Mouse (Mus musculus): Measurements from ENCODE around the gene Klf1. TPM values are rescaled to one million over a fixed set of nuclear protein-coding genes. Genes with fewer than 3 reads are reported as not detected.

Klf1 gene
- polyA plus RNA-seq, 1 experiment from 2014 or later = 149 TPM

DNA sequence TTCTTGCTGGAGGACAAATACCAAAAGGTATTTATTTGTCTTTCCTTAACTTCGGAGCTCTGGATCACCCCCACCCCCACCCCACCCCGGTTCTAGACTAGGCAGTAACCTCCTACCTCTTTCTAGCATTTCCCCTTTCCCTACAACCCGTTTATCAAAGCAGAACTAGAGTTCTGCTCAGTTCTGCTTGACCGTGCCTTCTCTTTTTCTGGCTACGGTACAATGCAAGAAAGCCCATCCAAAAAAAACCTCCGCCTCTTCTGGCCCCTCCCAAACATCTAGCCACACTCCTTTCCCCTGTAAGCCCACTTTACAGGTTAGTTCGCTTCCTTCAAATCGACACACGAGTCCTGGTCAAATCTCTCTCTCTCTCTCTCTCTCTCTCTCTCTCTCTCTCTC, 11.8 kb downstream of the Klf1 start:
- H3K4me3 ChIP-seq (ENCODE audit: low read depth, low read length) = peak overlapping the region; percentile 35
- H3K4me2 ChIP-seq (ENCODE audit: low read depth, low read length) = peak overlapping the region; percentile 81
- H3K9me3 ChIP-seq (ENCODE audit: low read length) = no peaks in the 10 kb centered on the region
- peaks cover 28% of the 10 kb centered on the region for H3K4me1 ChIP-seq (ENCODE audit: insufficient read depth)
- no peak for ATAC-seq
- WGBS (ENCODE audit: insufficient replicate concordance) = 8% methylated on average over 9 of the region's 9 CpGs
- no peak for DNase-seq
- H3K9ac ChIP-seq (replicated peaks) = peak overlapping the region; percentile 50; the same call in 1 of the 2 replicates
- peaks cover 21% of the 10 kb centered on the region for H3K27me3 ChIP-seq (ENCODE audit: insufficient read depth, low read length)
- TF ChIP-seq CTCF (IDR thresholded peaks at IDR 0.05; ENCODE audit: low read depth) (no peak), EP300 (IDR thresholded peaks at IDR 0.05; ENCODE audit: low read depth) (no peak)
- peak overlapping the region; percentile 13; the same call in 1 of the 2 replicates for H3K27ac ChIP-seq (ENCODE audit: low read depth)
- H3K36me3 ChIP-seq (replicated peaks; ENCODE audit: insufficient read depth, low read length) = peaks cover 3% of the 10 kb centered on the region; the same call in 1 of the 2 replicates

DNA sequence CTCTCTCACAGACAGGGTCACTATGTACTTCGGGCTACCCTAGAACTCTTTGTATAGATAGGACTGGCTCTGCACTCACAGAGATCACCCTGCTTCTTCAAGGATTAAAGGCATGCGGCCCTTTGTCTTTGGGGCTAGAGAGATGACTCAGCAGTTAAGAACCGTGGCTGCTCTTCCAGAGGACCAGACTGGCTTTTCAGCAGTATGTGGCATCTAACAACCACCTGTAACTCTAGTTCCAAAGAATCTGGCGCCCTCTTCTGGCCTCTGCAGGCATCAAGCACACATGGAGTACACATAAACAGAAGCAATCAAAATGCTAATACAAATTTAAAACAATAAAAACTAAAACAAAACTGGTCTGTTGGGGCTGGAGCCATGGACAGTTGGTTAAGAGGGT, 12.2 kb downstream of the Klf1 start:
- H3K4me1 ChIP-seq (ENCODE audit: insufficient read depth) = peaks cover 25% of the 10 kb centered on the region
- H3K9me3 ChIP-seq (ENCODE audit: low read length) = no peaks in the 10 kb centered on the region
- no peak overlapping the region for H3K4me3 ChIP-seq (ENCODE audit: low read depth, low read length)
- H3K27me3 ChIP-seq (ENCODE audit: insufficient read depth, low read length) = peaks cover 21% of the 10 kb centered on the region
- peak; percentile 74 for DNase-seq
- H3K4me2 ChIP-seq (ENCODE audit: low read depth, low read length) = peak overlapping the region; percentile 81
- H3K9ac ChIP-seq (replicated peaks) = no peak overlapping the region
- TF ChIP-seq CTCF (IDR thresholded peaks at IDR 0.05; ENCODE audit: low read depth) (peak; percentile 68), EP300 (IDR thresholded peaks at IDR 0.05; ENCODE audit: low read depth) (no peak)
- no peak for ATAC-seq
- WGBS (ENCODE audit: insufficient replicate concordance) = 34% methylated on average over 4 of the region's 4 CpGs
- H3K36me3 ChIP-seq (replicated peaks; ENCODE audit: insufficient read depth, low read length) = peaks cover 3% of the 10 kb centered on the region; the same call in 1 of the 2 replicates
- no peak overlapping the region for H3K27ac ChIP-seq (ENCODE audit: low read depth)

DNA sequence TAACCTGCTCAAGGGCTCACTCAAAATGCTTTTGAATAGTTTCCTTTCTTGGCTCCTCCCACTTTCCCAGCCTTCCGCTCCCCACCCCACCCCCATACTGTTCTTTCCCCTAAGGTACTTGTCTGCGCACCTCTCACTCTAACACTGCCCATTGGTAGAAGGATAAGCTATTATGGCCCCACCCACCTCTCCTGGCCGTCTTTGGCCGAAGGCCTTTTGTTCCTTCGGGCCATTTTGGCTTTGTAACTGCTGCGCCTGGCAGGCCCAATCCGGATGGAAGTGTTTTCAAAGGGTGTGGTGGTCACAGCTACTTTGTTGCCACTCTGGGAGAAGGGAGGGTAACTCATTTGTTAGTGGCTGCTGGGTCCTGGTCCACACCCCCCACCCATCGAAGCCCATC, 13.5 kb downstream of the Klf1 start:
- peaks cover 12% of the 10 kb centered on the region for H3K4me1 ChIP-seq (ENCODE audit: insufficient read depth)
- H3K4me2 ChIP-seq (ENCODE audit: low read depth, low read length) = no peak overlapping the region
- H3K9ac ChIP-seq (replicated peaks) = no peak overlapping the region
- TF ChIP-seq CTCF (IDR thresholded peaks at IDR 0.05; ENCODE audit: low read depth) (no peak), EP300 (IDR thresholded peaks at IDR 0.05; ENCODE audit: low read depth) (no peak)
- ATAC-seq (no peak), DNase-seq (no peak)
- no peaks in the 10 kb centered on the region for H3K9me3 ChIP-seq (ENCODE audit: low read length)
- peaks cover 21% of the 10 kb centered on the region for H3K27me3 ChIP-seq (ENCODE audit: insufficient read depth, low read length)
- no peaks in the 10 kb centered on the region; the same call in 1 of the 2 replicates for H3K36me3 ChIP-seq (replicated peaks; ENCODE audit: insufficient read depth, low read length)
- WGBS (ENCODE audit: insufficient replicate concordance) = 86% methylated on average over 8 of the region's 8 CpGs
- H3K4me3 ChIP-seq (ENCODE audit: low read depth, low read length) = no peak overlapping the region
- H3K27ac ChIP-seq (ENCODE audit: low read depth) = no peak overlapping the region

DNA sequence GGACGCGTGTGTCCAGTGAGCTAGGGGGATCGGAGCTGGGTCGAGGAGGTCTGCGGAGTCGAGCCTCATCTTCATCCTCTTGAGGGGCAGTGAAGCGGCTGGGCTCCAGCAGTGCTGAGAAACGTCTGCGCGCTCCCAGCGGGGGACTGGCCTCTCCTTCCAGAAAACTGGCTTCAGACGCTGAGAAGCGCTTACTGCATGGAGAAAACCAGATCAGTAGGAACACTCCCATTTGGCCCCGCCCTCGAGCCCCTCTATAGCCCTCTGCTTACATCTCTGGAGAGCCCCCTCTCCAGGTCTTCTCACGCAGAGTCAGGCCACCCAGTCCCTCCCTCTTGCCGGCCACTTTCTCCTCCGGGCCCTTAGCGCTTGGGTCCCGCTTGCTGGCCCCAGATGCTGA, 16.1 kb downstream of the Klf1 start:
- no peaks in the 10 kb centered on the region for H3K36me3 ChIP-seq (replicated peaks; ENCODE audit: insufficient read depth, low read length)
- H3K27me3 ChIP-seq (ENCODE audit: insufficient read depth, low read length) = peaks cover 8% of the 10 kb centered on the region
- TF ChIP-seq CTCF (IDR thresholded peaks at IDR 0.05; ENCODE audit: low read depth) = no peak
- DNase-seq = no peak
- no peaks in the 10 kb centered on the region for H3K9me3 ChIP-seq (ENCODE audit: low read length)
- no peak overlapping the region for H3K4me3 ChIP-seq (ENCODE audit: low read depth, low read length)
- no peak overlapping the region for H3K4me2 ChIP-seq (ENCODE audit: low read depth, low read length)
- no peak for ATAC-seq
- H3K9ac ChIP-seq (replicated peaks) = no peak overlapping the region
- H3K27ac ChIP-seq (ENCODE audit: low read depth) = no peak overlapping the region
- WGBS (ENCODE audit: insufficient replicate concordance) = 49% methylated on average over 20 of the region's 20 CpGs
- peaks cover 8% of the 10 kb centered on the region for H3K4me1 ChIP-seq (ENCODE audit: insufficient read depth)

DNA sequence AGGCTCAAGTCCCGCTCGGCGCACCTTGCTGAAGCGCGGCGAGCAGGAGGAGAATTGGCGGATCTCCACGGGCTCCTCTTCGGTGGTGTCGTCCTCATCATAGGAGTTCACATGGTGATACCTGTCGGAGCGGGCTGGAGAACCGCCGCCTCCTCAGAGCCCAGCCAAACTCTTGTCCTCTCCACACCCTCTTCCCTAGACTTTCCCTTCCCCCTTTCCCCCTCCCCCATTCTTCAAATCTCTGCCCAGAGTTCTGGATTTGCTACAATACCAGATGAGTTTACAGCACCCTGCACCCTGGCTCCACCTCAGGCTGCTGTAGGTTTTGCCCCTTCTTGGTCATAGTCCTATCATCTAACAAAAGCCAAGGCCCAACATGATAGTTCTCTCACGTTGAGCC, 16.9 kb downstream of the Klf1 start:
- DNase-seq = no peak
- WGBS (ENCODE audit: insufficient replicate concordance) = 88% methylated on average over 15 of the region's 15 CpGs
- ATAC-seq = no peak
- no peak overlapping the region for H3K9ac ChIP-seq (replicated peaks)
- no peak overlapping the region for H3K27ac ChIP-seq (ENCODE audit: low read depth)
- H3K4me2 ChIP-seq (ENCODE audit: low read depth, low read length) = no peak overlapping the region
- no peak overlapping the region for H3K4me3 ChIP-seq (ENCODE audit: low read depth, low read length)
- TF ChIP-seq EP300 (IDR thresholded peaks at IDR 0.05; ENCODE audit: low read depth) (no peak), CTCF (IDR thresholded peaks at IDR 0.05; ENCODE audit: low read depth) (no peak)
- H3K27me3 ChIP-seq (ENCODE audit: insufficient read depth, low read length) = peaks cover 4% of the 10 kb centered on the region; the same call in 1 of the 2 replicates
- H3K9me3 ChIP-seq (ENCODE audit: low read length) = no peaks in the 10 kb centered on the region
- peaks cover under 1% of the 10 kb centered on the region; the same call in 1 of the 2 replicates for H3K4me1 ChIP-seq (ENCODE audit: insufficient read depth)
- H3K36me3 ChIP-seq (replicated peaks; ENCODE audit: insufficient read depth, low read length) = no peaks in the 10 kb centered on the region

DNA sequence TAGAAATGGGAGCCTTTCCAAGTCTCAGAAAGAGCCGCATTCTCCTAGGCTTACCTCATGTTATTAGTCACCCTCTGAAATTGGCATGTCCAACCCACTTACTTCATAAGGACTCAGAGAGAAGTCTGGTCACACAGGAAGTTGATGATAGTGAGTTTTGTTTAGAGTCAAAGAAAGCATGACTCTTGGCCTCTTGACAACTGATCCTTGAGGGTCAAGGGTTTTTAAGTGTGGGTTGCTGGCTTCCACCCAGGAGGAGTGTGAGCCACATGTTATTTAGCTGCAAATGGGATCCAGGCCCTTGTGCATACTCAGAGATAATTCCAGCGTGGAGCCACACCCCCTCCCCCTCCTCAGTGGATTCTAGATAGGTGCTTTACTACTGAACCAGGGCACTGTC, 19.9 kb downstream of the Klf1 start:
- Histone ChIP-seq H3K4me3 (ENCODE audit: low read depth, low read length) (no peak overlapping the region), H3K36me3 (replicated peaks; ENCODE audit: insufficient read depth, low read length) (no peaks in the 10 kb centered on the region), H3K9me3 (ENCODE audit: low read length) (no peaks in the 10 kb centered on the region), H3K27me3 (ENCODE audit: insufficient read depth, low read length) (peaks cover 4% of the 10 kb centered on the region; the same call in 1 of the 2 replicates), H3K4me1 (ENCODE audit: insufficient read depth) (no peaks in the 10 kb centered on the region), H3K9ac (replicated peaks) (no peak overlapping the region), H3K4me2 (ENCODE audit: low read depth, low read length) (no peak overlapping the region), H3K27ac (ENCODE audit: low read depth) (no peak overlapping the region)
- DNase-seq (no peak), ATAC-seq (no peak)
- WGBS (ENCODE audit: insufficient replicate concordance) = 73% methylated on average over 2 of the region's 2 CpGs
- TF ChIP-seq EP300 (IDR thresholded peaks at IDR 0.05; ENCODE audit: low read depth) = no peak
- no peak for TF ChIP-seq CTCF (IDR thresholded peaks at IDR 0.05; ENCODE audit: low read depth)

DNA sequence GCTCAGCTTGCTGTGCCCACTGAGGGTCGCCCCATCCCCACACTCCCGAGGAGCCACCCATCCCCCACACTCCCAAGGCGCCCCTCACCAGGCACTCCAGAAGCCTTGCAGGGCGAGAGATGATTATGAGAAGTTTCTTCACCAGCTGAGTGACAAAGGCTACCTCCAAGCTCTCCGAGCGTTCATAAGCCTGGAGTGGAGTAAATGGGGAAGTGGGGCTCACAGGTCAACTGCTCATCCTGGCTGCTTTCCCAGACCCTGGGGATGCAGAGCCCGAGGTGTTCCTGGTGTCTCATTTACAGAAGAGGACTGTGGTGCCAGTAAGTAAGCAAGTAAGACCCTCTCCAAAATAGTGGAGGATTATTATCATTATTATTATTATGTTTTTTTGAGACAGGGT, 23.8 kb downstream of the Klf1 start:
- H3K9me3 ChIP-seq (ENCODE audit: low read length) = no peaks in the 10 kb centered on the region
- DNase-seq (peak; percentile 13), ATAC-seq (no peak)
- peaks cover 4% of the 10 kb centered on the region; the same call in 1 of the 2 replicates for H3K4me1 ChIP-seq (ENCODE audit: insufficient read depth)
- H3K27ac ChIP-seq (ENCODE audit: low read depth) = no peak overlapping the region
- H3K27me3 ChIP-seq (ENCODE audit: insufficient read depth, low read length) = peaks cover 23% of the 10 kb centered on the region
- no peaks in the 10 kb centered on the region for H3K36me3 ChIP-seq (replicated peaks; ENCODE audit: insufficient read depth, low read length)
- no peak overlapping the region for H3K9ac ChIP-seq (replicated peaks)
- H3K4me2 ChIP-seq (ENCODE audit: low read depth, low read length) = no peak overlapping the region
- TF ChIP-seq CTCF (IDR thresholded peaks at IDR 0.05; ENCODE audit: low read depth) (no peak), EP300 (IDR thresholded peaks at IDR 0.05; ENCODE audit: low read depth) (no peak)
- H3K4me3 ChIP-seq (ENCODE audit: low read depth, low read length) = no peak overlapping the region
- WGBS (ENCODE audit: insufficient replicate concordance) = 55% methylated on average over 6 of the region's 7 CpGs
